Comparison of ENCODE assay signal across 7 mouse cellular contexts in the genomic region with DNA sequence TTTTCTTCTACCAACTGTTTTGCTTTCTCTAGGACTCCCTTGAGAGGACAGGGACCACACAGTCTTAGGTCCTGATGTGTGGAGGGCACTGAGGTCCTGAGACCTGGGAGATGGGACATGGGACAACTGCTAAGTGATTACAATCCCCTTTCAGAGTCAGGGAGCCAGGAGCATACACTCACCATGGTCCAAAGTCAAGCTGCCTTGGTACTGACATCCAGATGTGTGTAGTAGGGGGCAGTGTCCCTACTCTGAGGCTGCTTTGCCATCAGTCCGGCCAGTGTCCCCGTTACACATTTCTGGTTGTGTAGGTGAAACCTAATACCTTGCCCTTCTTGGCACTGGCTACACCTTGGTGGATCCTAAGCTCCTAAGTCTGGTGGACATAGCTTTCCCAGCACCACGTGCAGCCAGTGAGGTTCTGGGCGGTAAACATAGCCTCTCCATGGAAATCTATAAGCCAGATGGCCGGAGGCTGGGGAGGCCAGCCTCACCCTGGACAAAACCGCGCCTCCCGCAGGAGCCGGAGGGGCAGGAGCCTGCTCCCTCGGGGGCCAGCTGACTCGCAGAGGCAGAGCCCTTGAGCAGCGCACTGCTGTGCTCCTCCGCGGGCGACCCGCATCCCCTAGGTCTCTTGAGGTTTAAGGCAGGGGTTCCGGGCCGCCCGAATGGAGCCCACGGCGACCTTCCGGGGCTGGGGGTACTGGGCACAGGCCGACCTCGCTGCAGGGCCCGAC. TPM values are rescaled to one million over a fixed set of nuclear protein-coding genes. Genes with fewer than 3 reads are reported as not detected.
DNase-seq lines count a peak whose midpoint lies in the region; ATAC-seq and TF ChIP-seq lines count a peak whose summit lies in the region.

No protein-coding gene starts in this region.

- no peaks in the 10 kb centered on the region for H3K9me3 ChIP-seq in forebrain, embryonic 13.5 days (replicated peaks)
- no peaks in the 10 kb centered on the region for H3K9me3 ChIP-seq in hindbrain, embryonic 13.5 days
- no peaks in the 10 kb centered on the region for H3K9me3 ChIP-seq in lung, embryonic 14.5 days (ENCODE audit: low read depth, low read length)

- H3K27ac ChIP-seq in forebrain, embryonic 13.5 days, result peak overlapping the region; percentile 66
- peak overlapping the region; percentile 92 for H3K27ac ChIP-seq in hindbrain, embryonic 13.5 days
- H3K27ac ChIP-seq in lung, embryonic 14.5 days (ENCODE audit: low read depth), result 0 out of 2 replicates have a peak overlapping the region, but pooled peaks have one; percentile 67

- H3K36me3 ChIP-seq in forebrain, embryonic 13.5 days (ENCODE audit: poor library complexity, severe bottlenecking), result peaks cover 38% of the 10 kb centered on the region
- H3K36me3 ChIP-seq in hindbrain, embryonic 13.5 days, result peaks cover 40% of the 10 kb centered on the region
- H3K36me3 ChIP-seq in lung, embryonic 14.5 days (ENCODE audit: insufficient read depth), result peaks cover 34% of the 10 kb centered on the region

- H3K4me2 ChIP-seq in forebrain, embryonic 13.5 days, result peak overlapping the region; percentile 80
- peak overlapping the region; percentile 97 for H3K4me2 ChIP-seq in hindbrain, embryonic 13.5 days
- peak overlapping the region; percentile 90 for H3K4me2 ChIP-seq in lung, embryonic 14.5 days

- peak overlapping the region; percentile 91 for H3K9ac ChIP-seq in forebrain, embryonic 13.5 days
- peak overlapping the region; percentile 98 for H3K9ac ChIP-seq in hindbrain, embryonic 13.5 days
- H3K9ac ChIP-seq in lung, embryonic 14.5 days, result peak overlapping the region; percentile 86

- peak; percentile 46 for ATAC-seq in forebrain, embryonic 13.5 days
- ATAC-seq in hindbrain, embryonic 13.5 days (ENCODE audit: low FRiP score), result peak; percentile 49
- peak; percentile 29; the same call in 1 of the 2 replicates for ATAC-seq in lung, embryonic 14.5 days (ENCODE audit: insufficient read depth)

- under 1% methylated on average over 21 of the region's 25 CpGs for WGBS in forebrain, embryonic 13.5 days
- WGBS in hindbrain, embryonic 13.5 days, result under 1% methylated on average over 25 of the region's 25 CpGs
- WGBS in lung, embryonic 14.5 days, result 0% methylated on average over 25 of the region's 25 CpGs

- peaks cover 14% of the 10 kb centered on the region for H3K4me1 ChIP-seq in forebrain, embryonic 13.5 days
- H3K4me1 ChIP-seq in hindbrain, embryonic 13.5 days (replicated peaks), result peaks cover 15% of the 10 kb centered on the region
- no peaks in the 10 kb centered on the region; the same call in 1 of the 2 replicates for H3K4me1 ChIP-seq in lung, embryonic 14.5 days (ENCODE audit: insufficient read depth)

- H3K4me3 ChIP-seq in forebrain, embryonic 13.5 days, result peak overlapping the region; percentile 65
- peak overlapping the region; percentile 97 for H3K4me3 ChIP-seq in hindbrain, embryonic 13.5 days
- peak overlapping the region; percentile 80 for H3K4me3 ChIP-seq in lung, embryonic 14.5 days (ENCODE audit: low read depth, low read length)

- peak; percentile 53 for DNase-seq in thymus, postnatal 14 days
- DNase-seq in thymus, postnatal 25 days, result no peak
- peak; percentile 71 for DNase-seq in brain, adult 2 months (ENCODE audit: low read depth, low spot score)
- peak; percentile 47 for DNase-seq in lung, embryonic 14.5 days
- DNase-seq in skeletal muscle tissue, adult 2 months (ENCODE audit: low read depth, low spot score), result peak; percentile 35

- no peaks in the 10 kb centered on the region for H3K27me3 ChIP-seq in forebrain, embryonic 13.5 days
- no peaks in the 10 kb centered on the region; the same call in 1 of the 2 replicates for H3K27me3 ChIP-seq in hindbrain, embryonic 13.5 days
- no peaks in the 10 kb centered on the region for H3K27me3 ChIP-seq in lung, embryonic 14.5 days (ENCODE audit: insufficient read depth, low read length)

- TF ChIP-seq CTCF in lung, embryonic 14.5 days (IDR thresholded peaks at IDR 0.05; ENCODE audit: low read depth), result peak; percentile 11; the same call in 1 of the 2 replicates

RNA-seq across cellular contexts. Expression of gene Cep131, which starts 0.6 kb away (rescaled TPM):
- 26.9 and 28.8 TPM in 2 replicates for polyA plus RNA-seq in forebrain, embryonic 13.5 days (2015; fragmentation: Nextera tagmentation; extraction: Ambion mirVana)
- 23.2 and 26.7 TPM in 2 replicates for polyA plus RNA-seq in hindbrain, embryonic 13.5 days (2015; fragmentation: Nextera tagmentation; extraction: Ambion mirVana)
- polyA plus RNA-seq in lung, embryonic 14.5 days (2014; fragmentation: Nextera tagmentation; extraction: Ambion mirVana), result 22.1 and 27.3 TPM in 2 replicates

RNA-seq across cellular contexts. Expression of gene Tepsin, which starts 12.5 kb away (rescaled TPM):
- 18.0 and 19.0 TPM in 2 replicates for polyA plus RNA-seq in forebrain, embryonic 13.5 days (2015; fragmentation: Nextera tagmentation; extraction: Ambion mirVana)
- 19.3 and 19.8 TPM in 2 replicates for polyA plus RNA-seq in hindbrain, embryonic 13.5 days (2015; fragmentation: Nextera tagmentation; extraction: Ambion mirVana)
- 13.4 and 17.1 TPM in 2 replicates for polyA plus RNA-seq in lung, embryonic 14.5 days (2014; fragmentation: Nextera tagmentation; extraction: Ambion mirVana)

RNA-seq across cellular contexts. Expression of gene Ndufaf8, which starts 12.7 kb away (rescaled TPM):
- polyA plus RNA-seq in forebrain, embryonic 13.5 days (2015; fragmentation: Nextera tagmentation; extraction: Ambion mirVana), result 59.2 and 60.5 TPM in 2 replicates
- 52.7 and 57.0 TPM in 2 replicates for polyA plus RNA-seq in hindbrain, embryonic 13.5 days (2015; fragmentation: Nextera tagmentation; extraction: Ambion mirVana)
- polyA plus RNA-seq in lung, embryonic 14.5 days (2014; fragmentation: Nextera tagmentation; extraction: Ambion mirVana), result 76.7 and 88.6 TPM in 2 replicates

RNA-seq across cellular contexts. Expression of gene Aatk, which starts 39.1 kb away (rescaled TPM):
- 6.8 and 8.4 TPM in 2 replicates for polyA plus RNA-seq in forebrain, embryonic 13.5 days (2015; fragmentation: Nextera tagmentation; extraction: Ambion mirVana)
- 24.1 and 24.3 TPM in 2 replicates for polyA plus RNA-seq in hindbrain, embryonic 13.5 days (2015; fragmentation: Nextera tagmentation; extraction: Ambion mirVana)
- polyA plus RNA-seq in lung, embryonic 14.5 days (2014; fragmentation: Nextera tagmentation; extraction: Ambion mirVana), result 2.2 and 2.3 TPM in 2 replicates
